Mouse (Mus musculus): ENCODE measurements around the gene Rpp14. TPM values are rescaled to one million over a fixed set of nuclear protein-coding genes. Genes with fewer than 3 reads are reported as not detected.
"Not testable (repeated sequence)": the region's sequence is repeated elsewhere in the genome, so short reads cannot be mapped to it uniquely, and the experiment has no call there.

The Rpp14 gene
- total RNA-seq, 1 experiment from 2014 or later = 35.6 TPM

- ATAC-seq (ENCODE audit: extremely low read depth, insufficient number of reproducible peaks, low FRiP score, poor library complexity, severe bottlenecking) = peak; percentile 33
Measured at GRCm38 (mm10) chr14:8108047-8108446, 27.9 kb downstream of the Rpp14 start.

- no peak for ATAC-seq (ENCODE audit: extremely low read depth, insufficient number of reproducible peaks, low FRiP score, poor library complexity, severe bottlenecking)
Measured at GRCm38 (mm10) chr14:8108976-8109375, 28.8 kb downstream of the Rpp14 start.

- ATAC-seq (ENCODE audit: extremely low read depth, insufficient number of reproducible peaks, low FRiP score, poor library complexity, severe bottlenecking) = no peak
Measured at GRCm38 (mm10) chr14:8111545-8111944, 31.4 kb downstream of the Rpp14 start.

GRCm38 (mm10) chr14:8112036-8112435, 31.9 kb downstream of the Rpp14 start:
- no peak for ATAC-seq (ENCODE audit: extremely low read depth, insufficient number of reproducible peaks, low FRiP score, poor library complexity, severe bottlenecking)

GRCm38 (mm10) chr14:8113616-8114015, 33.4 kb downstream of the Rpp14 start:
- ATAC-seq (ENCODE audit: extremely low read depth, insufficient number of reproducible peaks, low FRiP score, poor library complexity, severe bottlenecking) = no peak

- peak; percentile 80 for ATAC-seq (ENCODE audit: extremely low read depth, insufficient number of reproducible peaks, low FRiP score, poor library complexity, severe bottlenecking)
Measured at GRCm38 (mm10) chr14:8114306-8114705, 34.1 kb downstream of the Rpp14 start.

- peak; percentile 30; the same call in 1 of the 2 replicates for ATAC-seq (ENCODE audit: extremely low read depth, insufficient number of reproducible peaks, low FRiP score, poor library complexity, severe bottlenecking)
Measured at GRCm38 (mm10) chr14:8114756-8115155, 34.6 kb downstream of the Rpp14 start.

GRCm38 (mm10) chr14:8115772-8116171, 35.6 kb downstream of the Rpp14 start:
- no peak for ATAC-seq (ENCODE audit: extremely low read depth, insufficient number of reproducible peaks, low FRiP score, poor library complexity, severe bottlenecking)

- no peak for ATAC-seq (ENCODE audit: extremely low read depth, insufficient number of reproducible peaks, low FRiP score, poor library complexity, severe bottlenecking)
Measured at GRCm38 (mm10) chr14:8117371-8117770, 37.2 kb downstream of the Rpp14 start.

- no peak for ATAC-seq (ENCODE audit: extremely low read depth, insufficient number of reproducible peaks, low FRiP score, poor library complexity, severe bottlenecking)
Measured at GRCm38 (mm10) chr14:8119454-8119853, 39.3 kb downstream of the Rpp14 start.

- ATAC-seq (ENCODE audit: extremely low read depth, insufficient number of reproducible peaks, low FRiP score, poor library complexity, severe bottlenecking) = no peak
Measured at GRCm38 (mm10) chr14:8119904-8120303, 39.7 kb downstream of the Rpp14 start.

GRCm38 (mm10) chr14:8123141-8123540, 43.0 kb downstream of the Rpp14 start:
- ATAC-seq (ENCODE audit: extremely low read depth, insufficient number of reproducible peaks, low FRiP score, poor library complexity, severe bottlenecking) = no peak

GRCm38 (mm10) chr14:8123611-8124010, 43.4 kb downstream of the Rpp14 start:
- ATAC-seq (ENCODE audit: extremely low read depth, insufficient number of reproducible peaks, low FRiP score, poor library complexity, severe bottlenecking) = not testable (repeated sequence)

GRCm38 (mm10) chr14:8124046-8124881, 44.1 kb downstream of the Rpp14 start:
- no peak for ATAC-seq (ENCODE audit: extremely low read depth, insufficient number of reproducible peaks, low FRiP score, poor library complexity, severe bottlenecking)

GRCm38 (mm10) chr14:8127971-8128370, 47.8 kb downstream of the Rpp14 start:
- no peak for ATAC-seq (ENCODE audit: extremely low read depth, insufficient number of reproducible peaks, low FRiP score, poor library complexity, severe bottlenecking)

GRCm38 (mm10) chr14:8132789-8133188, 52.6 kb downstream of the Rpp14 start:
- peak; percentile 84 for ATAC-seq (ENCODE audit: extremely low read depth, insufficient number of reproducible peaks, low FRiP score, poor library complexity, severe bottlenecking)

- ATAC-seq (ENCODE audit: extremely low read depth, insufficient number of reproducible peaks, low FRiP score, poor library complexity, severe bottlenecking) = no peak
Measured at GRCm38 (mm10) chr14:8134234-8134633, 54.1 kb downstream of the Rpp14 start.

GRCm38 (mm10) chr14:8135130-8135529, 55.0 kb downstream of the Rpp14 start:
- no peak for ATAC-seq (ENCODE audit: extremely low read depth, insufficient number of reproducible peaks, low FRiP score, poor library complexity, severe bottlenecking)

GRCm38 (mm10) chr14:8139724-8140710, 59.9 kb downstream of the Rpp14 start:
- no peak for ATAC-seq (ENCODE audit: extremely low read depth, insufficient number of reproducible peaks, low FRiP score, poor library complexity, severe bottlenecking)

GRCm38 (mm10) chr14:8141131-8141530, 61.0 kb downstream of the Rpp14 start:
- ATAC-seq (ENCODE audit: extremely low read depth, insufficient number of reproducible peaks, low FRiP score, poor library complexity, severe bottlenecking) = no peak
